Mouse (Mus musculus) brown adipose tissue, adult 24 weeks (tissue): Measurements from ENCODE around the gene Tars2. TPM values are rescaled to one million over a fixed set of nuclear protein-coding genes. Genes with fewer than 3 reads are reported as not detected.

Source experiments
- H3K27ac ChIP-seq: fragments of 200-500 bp; replicated peaks from 2 replicates; pipeline ENCODE4 v1.5.1; 2012; ENCODE audit warnings: low read depth, mild to moderate bottlenecking, low read length
- H3K4me1 ChIP-seq: fragments of 200-500 bp; 2 replicates; pipeline ENCODE4 v1.6.1; 2012; ENCODE audit warnings: low read length, mixed read lengths; ENCODE audit not compliant: control insufficient read depth, insufficient read depth, insufficient read length
- H3K4me3 ChIP-seq: fragments of 200-500 bp; 2 replicates; pipeline ENCODE4 v1.5.1; 2012; ENCODE audit warnings: low read depth, mild to moderate bottlenecking, low read length, moderate library complexity; ENCODE audit not compliant: insufficient read depth
- polyA plus RNA-seq: library from polyadenylated mRNA; stranded (reverse); fragments of >200 nt; gene quantifications from 2 replicates; pipeline ENCODE4 v1.2.4, GENCODE M21; 2012; ENCODE audit not compliant: missing spikeins, insufficient read depth, insufficient read length

The Tars2 gene
- polyA plus RNA-seq, 1 experiment: 32.1 TPM

GRCm38 (mm10) chr3:95722386-95722785 lies 37.6 kb downstream of the Tars2 start:
- H3K4me1 ChIP-seq: no peaks in the 10 kb centered on the region
- no peak overlapping the region for H3K27ac ChIP-seq
- H3K4me3 ChIP-seq: no peak overlapping the region

GRCm38 (mm10) chr3:95718153-95718552 lies 41.9 kb downstream of the Tars2 start:
- Histone ChIP-seq H3K4me1 (peaks cover 2% of the 10 kb centered on the region; the same call in 1 of the 2 replicates), H3K4me3 (no peak overlapping the region), H3K27ac (no peak overlapping the region)

- Histone ChIP-seq H3K27ac (no peak overlapping the region), H3K4me3 (no peak overlapping the region), H3K4me1 (peaks cover 2% of the 10 kb centered on the region; the same call in 1 of the 2 replicates)
These were observed 43.9 kb downstream of the Tars2 start for GRCm38 (mm10) chr3:95716075-95716474.

GRCm38 (mm10) chr3:95709967-95710366 lies 50.0 kb downstream of the Tars2 start:
- Histone ChIP-seq H3K27ac (no peak overlapping the region), H3K4me1 (no peaks in the 10 kb centered on the region), H3K4me3 (no peak overlapping the region)

GRCm38 (mm10) chr3:95709044-95709443 lies 51.0 kb downstream of the Tars2 start:
- Histone ChIP-seq H3K4me3 (no peak overlapping the region), H3K4me1 (no peaks in the 10 kb centered on the region), H3K27ac (no peak overlapping the region)

- Histone ChIP-seq H3K4me3 (no peak overlapping the region), H3K27ac (no peak overlapping the region), H3K4me1 (no peaks in the 10 kb centered on the region)
These were observed 52.5 kb downstream of the Tars2 start for GRCm38 (mm10) chr3:95707497-95707896.

GRCm38 (mm10) chr3:95706273-95706672 lies 53.7 kb downstream of the Tars2 start:
- Histone ChIP-seq H3K4me3 (no peak overlapping the region), H3K4me1 (no peaks in the 10 kb centered on the region), H3K27ac (no peak overlapping the region)

- H3K27ac ChIP-seq: no peak overlapping the region
- H3K4me1 ChIP-seq: 0 out of 2 replicates have a peak, but pooled peaks cover 4% of the 10 kb centered on the region
- H3K4me3 ChIP-seq: no peak overlapping the region
These were observed 55.4 kb downstream of the Tars2 start for GRCm38 (mm10) chr3:95704612-95705011.

- Histone ChIP-seq H3K4me1 (0 out of 2 replicates have a peak, but pooled peaks cover 4% of the 10 kb centered on the region), H3K4me3 (no peak overlapping the region)
These were observed 56.7 kb downstream of the Tars2 start for GRCm38 (mm10) chr3:95703276-95703675.

GRCm38 (mm10) chr3:95701877-95702540 lies 58.0 kb downstream of the Tars2 start:
- 0 out of 2 replicates have a peak overlapping the region, but pooled peaks have one; percentile 10 for H3K27ac ChIP-seq
- H3K4me3 ChIP-seq: peak overlapping the region; percentile 49
- 0 out of 2 replicates have a peak, but pooled peaks cover 4% of the 10 kb centered on the region for H3K4me1 ChIP-seq

More at GRCm38 (mm10) chr3:95703276-95703675, 56.7 kb downstream of the Tars2 start:
- H3K27ac ChIP-seq: no peak overlapping the region

GRCm38 (mm10) chr3:95701085-95701484 lies 58.9 kb downstream of the Tars2 start:
- H3K27ac ChIP-seq: no peak overlapping the region
- 0 out of 2 replicates have a peak, but pooled peaks cover 4% of the 10 kb centered on the region for H3K4me1 ChIP-seq
- no peak overlapping the region for H3K4me3 ChIP-seq

GRCm38 (mm10) chr3:95700233-95700681 lies 59.7 kb downstream of the Tars2 start:
- 0 out of 2 replicates have a peak, but pooled peaks cover 4% of the 10 kb centered on the region for H3K4me1 ChIP-seq
- no peak overlapping the region for H3K4me3 ChIP-seq
- no peak overlapping the region for H3K27ac ChIP-seq

GRCm38 (mm10) chr3:95698286-95698685 lies 61.7 kb downstream of the Tars2 start:
- Histone ChIP-seq H3K27ac (no peak overlapping the region), H3K4me1 (peaks cover 16% of the 10 kb centered on the region), H3K4me3 (no peak overlapping the region)

- no peak overlapping the region; the same call in 1 of the 2 replicates for H3K27ac ChIP-seq
- peaks cover 16% of the 10 kb centered on the region for H3K4me1 ChIP-seq
- no peak overlapping the region for H3K4me3 ChIP-seq
These were observed 63.6 kb downstream of the Tars2 start for GRCm38 (mm10) chr3:95696360-95696759.

- Histone ChIP-seq H3K27ac (no peak overlapping the region), H3K4me1 (peaks cover 16% of the 10 kb centered on the region)
These were observed 64.2 kb downstream of the Tars2 start for GRCm38 (mm10) chr3:95695796-95696195.

More at GRCm38 (mm10) chr3:95695796-95696195, 64.2 kb downstream of the Tars2 start:
- no peak overlapping the region for H3K4me3 ChIP-seq
